Mouse (Mus musculus) CH12.LX (cell line): ENCODE data around the gene Coro2b.
A peak's percentile ranks its signal among the peaks of the same experiment; 100 is the strongest.

Experiments
- CTCF ChIP-seq, 2 experiments: IDR thresholded peaks in 1 of 2; conservative IDR thresholded peaks in 1 of 2; 2 replicates each; pipeline ENCODE4 v1.5.1; 2011 to 2012; ENCODE audit warnings: low read depth in 2 of 2, low read length in 2 of 2, improper control_type of control experiment in 1 of 2, inconsistent platforms in 1 of 2, mild to moderate bottlenecking in 1 of 2, moderate library complexity in 1 of 2
- IRF4 ChIP-seq: IDR thresholded peaks from 2 replicates; pipeline ENCODE4 v1.6.1; 2014; ENCODE audit warnings: low read depth, mild to moderate bottlenecking, inconsistent platforms, low read length, improper control_type of control experiment
- MAFK ChIP-seq: IDR thresholded peaks from 2 replicates; pipeline ENCODE4 v1.6.1; 2011; ENCODE audit warnings: low read length, improper control_type of control experiment; ENCODE audit not compliant: insufficient replicate concordance
- MEF2A ChIP-seq: IDR thresholded peaks from 2 replicates; pipeline ENCODE4 v1.6.1; 2014; ENCODE audit warnings: low read depth, mild to moderate bottlenecking, inconsistent platforms, low read length, improper control_type of control experiment, borderline replicate concordance
- POLR2A ChIP-seq: IDR thresholded peaks from 2 replicates; pipeline ENCODE4 v1.6.1; 2011; ENCODE audit warnings: low read depth, mild to moderate bottlenecking, improper control_type of control experiment, low read length
- RAD21 ChIP-seq: IDR thresholded peaks from 2 replicates; pipeline ENCODE4 v1.6.1; 2011; ENCODE audit warnings: low read depth, mild to moderate bottlenecking, low read length, improper control_type of control experiment, moderate library complexity
- ZMIZ1 ChIP-seq: IDR thresholded peaks from 2 replicates; pipeline ENCODE4 v1.6.1; 2012; ENCODE audit warnings: low read depth, mild to moderate bottlenecking, inconsistent platforms, low read length, improper control_type of control experiment
- ZNF384 ChIP-seq: IDR thresholded peaks from 2 replicates; pipeline ENCODE4 v1.6.1; 2012; ENCODE audit warnings: low read depth, low read length, improper control_type of control experiment, inconsistent platforms

GRCm38 (mm10) chr9:62508740-62509524 lies 27.9 kb downstream of the Coro2b start:
- TF ChIP-seq CTCF (conservative IDR thresholded peaks at IDR 0.05 in 1 of 2, IDR thresholded peaks at IDR 0.05 in 1 of 2; ENCODE audit: low read depth in 2 of 2, low read length in 2 of 2) (no peak), ZMIZ1 (no peak), POLR2A (no peak), MEF2A (no peak), ZNF384 (peak; percentile 61), MAFK (no peak), RAD21 (no peak), IRF4 (no peak)
